Mouse (Mus musculus): Measurements from ENCODE around the gene Gm49388. TPM values are rescaled to one million over a fixed set of nuclear protein-coding genes. Genes with fewer than 3 reads are reported as not detected.
A peak's percentile ranks its signal among the peaks of the same experiment; 100 is the strongest.

The Gm49388 gene
- total RNA-seq (2022): 1 to 10 TPM; 1.6 to 2.3 (median 2.1) TPM

DNA sequence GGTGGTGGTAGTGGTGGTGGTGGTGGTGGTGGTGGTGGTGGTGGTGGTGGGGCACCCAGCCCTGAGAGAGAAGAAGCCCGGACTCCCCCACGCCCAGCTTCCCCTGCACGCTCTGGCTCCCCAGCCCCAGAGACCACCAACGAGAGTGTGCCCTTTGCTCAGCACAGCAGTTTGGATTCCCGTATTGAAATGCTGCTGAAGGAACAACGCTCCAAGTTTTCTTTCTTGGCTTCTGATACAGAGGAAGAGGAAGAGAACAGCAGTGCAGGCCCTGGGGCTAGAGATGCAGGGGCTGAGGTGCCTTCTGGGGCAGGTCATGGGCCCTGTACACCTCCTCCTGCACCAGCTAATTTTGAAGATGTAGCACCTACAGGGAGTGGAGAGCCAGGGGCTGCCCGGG, at the start of gene Gm49388:
TSS of gene Gm49388 (plus strand) at position 301 of the 400 bp plus-strand sequence.
- no peak for DNase-seq (ENCODE audit: low spot score in 2 of 2)

DNA sequence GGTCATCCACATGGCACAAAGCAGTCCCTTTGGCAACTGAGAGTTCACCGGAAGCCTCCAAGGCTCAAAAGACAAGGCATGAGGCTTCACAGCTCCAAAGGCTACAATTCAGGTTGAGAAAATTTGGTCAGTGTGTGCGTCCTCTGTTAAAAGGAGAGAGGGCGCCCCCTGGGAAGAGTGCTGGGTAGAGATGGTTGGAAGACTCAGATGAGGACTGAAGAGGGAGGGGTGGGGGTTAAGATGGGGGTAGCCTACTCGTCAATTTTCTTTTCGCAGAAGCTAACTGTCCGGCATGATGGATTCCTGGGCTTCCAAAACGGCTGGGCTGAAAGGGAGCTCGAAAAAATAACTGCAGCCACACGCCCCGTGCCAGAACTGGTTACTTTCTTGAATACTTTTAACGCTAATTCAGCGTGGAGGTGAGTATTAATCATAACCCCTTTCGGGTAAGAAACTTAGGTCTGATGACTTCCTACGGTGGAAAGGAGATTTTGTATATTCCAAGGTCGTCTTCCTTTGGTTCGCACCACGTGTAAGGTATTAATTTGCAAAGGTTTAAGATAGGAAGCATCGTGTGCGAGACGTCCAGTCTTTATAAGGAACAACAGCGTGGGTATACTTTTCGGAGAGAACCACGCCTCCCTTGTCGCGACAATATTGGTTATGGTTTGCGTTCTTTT, 40.9 kb upstream of the Gm49388 start, which contains the start of gene Fbxl19:
TSS of gene Fbxl19 (plus strand) at position 178 of the 680 bp plus-strand sequence.
- DNase-seq (ENCODE audit: low spot score in 2 of 2): peak; percentile 51 to 63

DNA sequence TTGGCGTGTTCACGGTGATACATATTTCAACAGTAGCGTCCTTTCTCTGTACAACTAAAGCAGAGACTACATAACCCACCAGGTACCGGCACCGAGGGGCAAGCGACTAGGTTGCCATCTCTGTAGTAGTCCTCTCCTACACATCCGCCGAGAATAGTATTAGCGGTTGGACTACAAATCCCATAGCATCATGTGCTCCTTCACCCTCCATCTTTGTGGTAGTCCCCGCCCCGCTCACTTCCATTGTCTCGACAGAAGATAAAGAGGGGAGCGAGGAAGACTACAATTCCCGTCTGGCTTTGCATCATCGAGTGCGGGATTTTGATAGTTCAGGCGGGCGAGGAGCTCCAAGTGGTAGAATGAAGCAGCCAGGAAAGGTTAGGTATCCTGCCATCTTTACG, 40.2 kb upstream of the Gm49388 start:
- DNase-seq (ENCODE audit: low spot score in 2 of 2): peak; percentile 88 to 90

DNA sequence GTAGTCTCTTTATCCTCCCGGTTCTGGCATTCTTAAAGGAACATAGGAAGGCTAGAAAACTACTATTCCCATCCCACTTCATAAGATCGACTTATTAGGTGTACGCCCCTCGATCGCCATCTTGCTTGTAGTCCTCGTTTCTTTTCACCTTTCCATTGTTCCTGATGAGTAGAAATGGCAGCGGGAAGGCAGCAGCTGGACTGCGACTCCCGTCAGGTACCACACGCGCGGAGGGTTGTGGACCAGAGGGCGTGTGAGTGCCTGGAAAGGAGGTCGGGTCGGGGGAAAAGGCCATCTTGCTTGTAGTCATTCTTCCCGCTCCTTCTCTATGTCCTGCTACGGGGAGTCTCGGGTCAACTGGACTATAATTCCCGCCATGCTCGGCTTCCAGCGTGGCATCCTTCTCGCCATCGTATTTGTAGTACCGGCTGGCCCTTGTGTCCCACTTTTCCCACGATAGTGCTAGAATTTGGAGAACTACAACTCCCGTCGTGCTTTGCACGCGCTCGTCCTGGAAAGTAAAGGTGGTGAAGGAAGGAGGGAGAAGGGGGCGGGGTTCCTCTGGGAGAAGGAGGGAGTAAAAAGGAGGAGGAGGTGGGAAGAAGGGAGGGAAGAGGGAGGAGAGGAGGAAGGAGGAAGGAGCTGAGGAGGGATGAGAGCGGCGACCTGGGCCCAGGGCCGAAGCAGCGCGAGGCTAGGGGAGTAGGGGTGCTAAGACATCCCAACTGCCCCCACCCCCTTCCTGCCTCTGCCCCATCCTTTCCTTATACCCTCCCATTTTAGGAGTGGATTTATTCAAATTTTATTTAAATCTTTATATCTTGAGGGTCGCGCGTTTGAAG, 39.5 kb upstream of the Gm49388 start:
- DNase-seq (ENCODE audit: low spot score in 2 of 2): peak; percentile 94 to 96

DNA sequence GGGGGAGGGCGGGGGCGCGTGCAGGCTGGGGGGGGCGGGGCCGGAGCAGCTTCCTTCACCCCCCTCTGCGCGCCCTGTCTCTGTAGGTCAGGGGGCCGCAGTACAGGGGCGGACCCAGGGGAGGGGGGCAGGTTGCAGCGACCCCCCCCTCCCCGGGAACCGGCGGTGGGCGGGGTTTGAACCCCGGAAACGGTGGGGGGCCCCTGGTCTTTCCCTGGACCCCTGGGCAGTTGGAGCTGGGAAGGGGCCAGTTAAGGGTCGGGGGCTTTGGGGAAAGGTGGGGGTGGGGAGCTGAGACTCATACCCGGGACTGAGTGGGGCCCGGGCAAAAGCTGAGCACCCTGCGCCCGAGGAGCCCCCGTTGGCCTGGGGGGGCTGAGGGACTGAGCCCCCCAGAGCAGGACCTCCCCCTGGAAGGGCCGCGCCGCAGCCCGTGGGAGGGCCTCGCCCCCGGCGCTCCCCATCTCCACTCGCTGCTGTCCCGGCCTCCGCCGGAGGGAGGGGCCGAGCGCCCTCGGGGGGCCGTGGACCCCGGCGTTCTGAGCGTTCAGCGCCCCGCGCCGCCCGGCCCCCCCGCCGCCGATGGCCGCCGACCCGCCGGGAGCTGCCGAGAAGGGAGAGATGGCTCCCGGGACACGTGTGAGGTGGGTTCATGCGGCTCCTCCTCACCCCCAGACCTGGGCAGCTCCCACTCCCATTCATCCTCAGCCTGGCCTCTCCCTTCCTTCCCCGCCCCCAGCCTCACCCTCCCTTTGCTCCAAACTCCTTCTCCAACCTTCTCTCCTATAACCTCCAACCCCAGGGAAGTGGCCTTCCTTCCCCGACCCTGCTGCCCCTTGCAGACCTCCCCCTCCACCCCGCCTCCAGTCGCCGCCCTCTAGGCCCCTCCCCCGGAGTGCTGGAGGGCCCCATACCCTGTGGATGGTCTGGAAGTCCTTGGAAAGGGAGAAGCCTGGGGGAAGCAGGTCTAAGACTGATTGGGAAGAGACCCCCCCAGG, 38.6 kb upstream of the Gm49388 start:
- DNase-seq (ENCODE audit: low spot score in 2 of 2): peak in 1 of 2 experiments; percentile 22

DNA sequence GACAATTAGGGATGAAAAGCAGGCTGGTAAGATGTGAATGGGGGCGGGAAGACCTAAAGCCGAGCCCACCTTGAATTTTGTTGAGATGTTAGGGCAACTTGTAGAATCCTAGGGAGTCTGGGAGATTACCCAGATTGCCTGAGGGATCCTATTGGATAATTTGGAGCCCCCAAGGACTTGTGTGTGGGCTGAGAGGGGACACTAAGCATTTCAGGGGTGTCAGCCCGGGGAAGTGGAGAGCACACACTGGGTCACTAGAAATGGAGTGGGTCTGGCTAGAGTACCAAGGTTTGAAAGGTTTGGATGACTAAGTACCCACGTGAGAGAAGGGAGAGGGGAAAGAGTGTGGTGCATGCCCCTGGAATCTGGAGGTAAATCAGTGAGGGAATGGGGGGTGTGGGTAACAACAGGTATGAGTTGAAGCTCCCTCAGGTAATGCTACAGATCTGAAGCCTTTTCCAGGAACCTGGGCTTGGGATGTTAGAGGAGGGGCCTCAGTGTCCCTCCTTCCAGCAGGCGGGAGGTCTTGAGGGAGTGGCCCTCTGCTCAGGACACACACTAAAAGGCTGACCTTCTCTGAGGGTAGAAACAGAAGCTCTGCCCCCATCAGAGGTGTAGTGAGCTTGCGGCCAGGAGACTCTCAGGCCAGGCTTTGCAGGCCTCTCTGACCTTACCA, 37.7 kb upstream of the Gm49388 start:
- no peak for DNase-seq (ENCODE audit: low spot score in 2 of 2)

DNA sequence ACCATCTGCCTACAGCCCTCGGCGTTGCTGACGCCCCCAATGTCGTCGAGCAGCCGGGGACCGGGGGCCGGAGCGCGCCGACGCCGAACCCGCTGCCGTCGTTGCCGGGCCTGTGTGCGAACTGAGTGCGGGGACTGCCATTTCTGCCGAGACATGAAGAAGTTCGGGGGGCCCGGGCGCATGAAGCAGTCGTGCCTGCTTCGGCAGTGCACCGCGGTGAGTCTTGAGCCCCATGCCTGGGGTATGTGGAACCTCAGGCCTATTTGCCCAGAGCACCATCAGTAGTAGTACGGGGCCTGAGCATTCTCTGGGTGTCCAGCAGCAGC, 37.2 kb upstream of the Gm49388 start:
- no peak for DNase-seq (ENCODE audit: low spot score in 2 of 2)

DNA sequence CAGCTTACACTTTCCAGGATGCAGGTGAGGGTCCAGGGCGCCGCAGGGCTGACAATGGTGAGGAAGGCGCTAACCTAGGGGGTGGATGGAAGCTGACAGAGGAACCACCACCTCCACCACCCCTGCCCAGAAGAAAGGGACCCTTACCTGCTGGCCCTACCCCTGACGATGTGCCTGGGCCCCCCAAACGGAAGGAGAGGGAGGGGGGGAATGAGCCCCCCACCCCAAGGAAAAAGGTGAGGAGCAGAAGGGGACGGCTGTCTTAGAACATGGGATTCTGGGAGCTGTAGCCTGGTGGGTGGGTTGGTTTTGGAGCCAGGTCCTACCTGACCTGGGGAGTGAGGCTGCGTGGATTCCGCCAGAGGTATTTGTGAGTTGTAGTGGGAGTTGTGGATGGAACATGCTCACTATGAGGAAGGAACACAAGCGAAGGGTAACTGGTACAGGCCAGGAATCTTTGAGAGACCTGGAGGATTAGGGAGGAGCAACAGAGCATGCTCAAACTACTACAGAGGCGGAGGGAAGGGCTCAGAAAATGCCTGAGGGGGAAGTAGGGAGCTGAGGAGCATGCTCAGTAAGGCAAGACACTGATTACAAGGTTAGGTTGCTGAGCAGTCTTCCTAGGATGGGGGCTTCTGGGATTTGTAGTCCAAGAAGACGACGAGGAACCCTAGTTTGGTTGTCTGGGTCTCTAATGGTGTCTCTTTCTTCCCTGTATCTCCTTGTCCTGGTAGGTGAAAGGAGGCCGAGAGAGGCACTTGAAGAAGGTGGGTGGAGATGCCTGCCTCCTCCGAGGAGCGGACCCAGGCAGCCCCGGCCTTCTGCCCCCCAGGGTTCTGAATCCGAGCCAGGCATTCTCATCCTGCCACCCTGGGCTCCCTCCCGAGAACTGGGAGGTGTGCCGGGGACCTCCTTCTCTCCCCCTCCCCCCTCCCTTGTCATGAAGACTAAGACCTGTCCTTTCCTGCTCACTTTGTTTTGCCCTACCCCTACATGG, 35.0 kb upstream of the Gm49388 start:
- DNase-seq (ENCODE audit: low spot score in 2 of 2): no peak

DNA sequence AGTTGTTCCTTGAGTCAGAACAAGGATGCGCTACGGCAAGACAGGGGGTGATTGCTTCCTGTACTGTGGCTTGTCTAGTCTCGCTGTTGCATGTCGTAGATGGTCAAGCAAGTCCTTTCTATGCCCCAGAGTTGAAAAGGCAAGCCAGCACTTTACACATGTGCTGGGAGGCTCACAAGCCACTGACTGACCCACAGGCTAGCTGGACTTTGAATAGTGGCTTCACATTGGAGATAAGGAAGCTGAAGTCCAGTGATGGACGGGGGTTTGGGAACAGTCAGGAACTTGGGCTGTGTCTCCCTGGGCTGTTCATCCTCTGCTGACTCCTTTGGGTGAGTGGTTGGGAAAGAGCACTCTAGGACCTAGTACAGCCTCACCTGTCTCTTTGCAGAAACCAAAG, 33.8 kb upstream of the Gm49388 start:
- no peak for DNase-seq (ENCODE audit: low spot score in 2 of 2)

DNA sequence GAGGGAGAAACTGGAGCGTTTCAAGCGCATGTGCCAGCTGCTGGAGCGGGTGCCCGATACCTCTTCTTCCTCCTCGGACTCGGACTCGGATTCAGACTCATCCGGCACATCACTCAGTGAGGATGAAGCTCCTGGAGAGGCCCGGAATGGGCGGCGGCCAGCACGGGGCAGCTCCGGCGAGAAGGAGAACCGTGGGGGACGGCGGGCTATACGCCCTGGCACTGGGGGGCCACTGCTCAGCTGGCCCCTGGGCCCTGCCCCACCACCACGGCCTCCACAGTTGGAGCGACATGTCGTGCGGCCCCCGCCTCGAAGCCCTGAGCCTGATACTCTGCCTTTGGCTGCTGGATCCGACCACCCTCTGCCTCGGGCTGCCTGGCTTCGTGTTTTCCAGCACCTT, 33.3 kb upstream of the Gm49388 start:
- DNase-seq (ENCODE audit: low spot score in 2 of 2): no peak

DNA sequence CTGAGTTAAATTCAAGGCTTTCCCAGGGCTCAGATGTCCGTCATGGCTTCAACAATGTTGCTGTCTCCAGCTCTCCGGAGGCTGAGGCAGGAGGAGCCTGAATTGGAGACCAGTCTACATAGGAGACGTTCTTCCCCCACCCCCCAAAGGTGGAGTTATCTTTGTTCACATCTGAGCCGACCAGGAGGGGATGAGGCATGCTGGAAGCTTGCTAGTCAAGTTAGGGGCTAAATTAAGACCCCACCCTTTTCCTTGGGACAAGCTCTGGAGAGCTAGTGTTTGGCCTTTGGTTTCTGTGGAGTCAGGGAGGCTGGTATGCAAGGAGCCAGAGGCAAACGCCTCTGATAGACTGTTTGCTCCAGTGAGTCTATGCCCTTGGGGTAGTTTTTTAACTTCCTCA, 32.2 kb upstream of the Gm49388 start:
- DNase-seq (ENCODE audit: low spot score in 2 of 2): no peak

DNA sequence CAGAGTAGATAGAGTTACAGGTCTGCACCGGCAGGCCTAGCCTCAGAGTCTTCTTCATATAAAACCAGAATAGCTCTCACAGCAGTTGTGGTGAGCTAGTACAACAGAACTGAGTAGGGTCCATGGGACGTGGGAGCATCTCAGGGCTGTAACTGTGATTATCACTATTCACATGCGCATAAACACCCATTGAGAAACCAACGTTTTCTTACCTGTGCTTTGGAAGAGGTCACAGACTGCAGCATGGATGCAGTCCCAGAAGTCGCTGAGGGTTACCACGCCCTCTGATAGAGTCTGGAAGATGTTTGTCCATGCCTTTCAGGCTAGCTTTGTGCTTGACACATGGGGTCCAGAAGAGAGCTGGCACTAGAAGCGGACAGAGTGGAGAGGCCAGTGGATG, 31.7 kb upstream of the Gm49388 start:
- no peak for DNase-seq (ENCODE audit: low spot score in 2 of 2)

DNA sequence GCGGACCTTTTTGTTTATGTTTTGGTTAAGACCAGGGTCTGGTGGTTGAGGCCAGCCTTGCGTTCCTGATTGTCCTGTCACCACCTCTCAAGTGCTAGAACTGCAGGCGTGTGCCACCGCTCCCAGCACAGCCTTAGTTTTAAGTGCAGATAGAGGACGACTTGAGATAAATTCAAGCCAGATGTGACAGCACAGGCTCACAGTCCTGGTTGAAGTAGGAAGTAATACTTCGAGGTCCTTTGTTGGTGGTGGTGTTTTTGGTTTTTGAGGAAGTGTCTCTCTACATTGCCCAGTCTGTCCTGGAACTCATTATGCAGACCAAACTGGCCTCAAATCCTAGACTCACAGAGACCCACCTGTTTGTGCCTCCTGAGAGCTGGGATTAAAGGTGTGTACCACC, 25.7 kb upstream of the Gm49388 start:
- DNase-seq (ENCODE audit: low spot score in 2 of 2): no peak

DNA sequence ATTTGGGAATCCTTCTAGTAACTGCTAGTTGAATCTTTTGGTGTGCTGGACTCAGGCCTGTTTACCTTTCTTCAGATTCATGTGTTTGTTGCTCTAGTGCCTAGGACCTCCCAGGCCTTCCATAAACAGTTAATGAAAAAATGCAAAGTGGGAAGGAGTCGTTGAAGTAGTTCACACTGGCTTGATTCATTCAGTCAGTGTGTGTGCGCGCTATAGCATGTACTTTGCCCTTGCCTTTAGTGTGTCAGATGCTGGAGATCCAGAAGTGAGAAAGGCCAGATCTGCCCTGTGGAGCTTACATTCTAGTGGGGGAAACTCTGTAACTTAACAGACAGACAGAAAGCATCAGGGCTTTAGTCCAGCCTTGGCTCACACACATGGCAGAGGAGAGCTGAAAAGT, 24.9 kb upstream of the Gm49388 start:
- no peak for DNase-seq (ENCODE audit: low spot score in 2 of 2)

DNA sequence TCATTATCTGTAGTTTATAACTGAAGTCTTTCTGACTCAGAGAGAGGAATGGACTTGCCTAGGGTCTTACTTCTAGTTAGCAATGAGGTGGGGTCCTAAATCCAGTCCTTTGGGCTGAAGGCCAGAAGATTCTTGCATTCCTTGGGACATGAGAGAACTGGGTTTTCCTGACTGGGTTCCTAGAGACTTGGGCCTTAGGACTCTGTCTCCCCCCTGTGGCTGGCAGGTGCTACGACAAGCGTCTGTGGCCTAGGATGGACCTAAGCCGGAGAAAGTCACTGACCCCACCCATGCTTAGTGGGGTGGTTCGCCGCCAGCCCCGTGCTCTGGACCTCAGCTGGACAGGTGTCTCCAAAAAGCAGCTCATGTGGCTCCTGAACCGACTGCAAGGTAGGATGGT, 24.4 kb upstream of the Gm49388 start:
- DNase-seq (ENCODE audit: low spot score in 2 of 2): no peak

DNA sequence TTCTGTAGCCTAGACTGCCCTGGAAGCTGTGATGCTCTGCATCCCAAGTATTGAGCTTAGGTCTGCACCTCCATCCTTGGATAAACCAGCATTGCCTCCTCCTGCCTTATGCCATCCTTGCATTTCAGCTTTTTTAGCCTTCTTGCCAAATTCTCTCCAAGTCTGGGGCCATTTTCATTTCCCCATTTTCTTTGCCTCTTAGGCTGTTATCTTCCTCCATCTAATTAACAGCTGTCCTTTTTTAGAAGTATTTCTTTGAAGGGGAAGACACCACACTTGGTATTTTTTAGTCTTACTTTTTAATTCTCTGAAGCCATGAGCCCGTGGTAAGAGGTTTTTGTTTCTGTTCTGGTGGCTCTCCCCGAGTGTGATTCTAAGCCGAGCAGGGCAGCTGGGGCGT, 21.8 kb upstream of the Gm49388 start:
- no peak for DNase-seq (ENCODE audit: low spot score in 2 of 2)

DNA sequence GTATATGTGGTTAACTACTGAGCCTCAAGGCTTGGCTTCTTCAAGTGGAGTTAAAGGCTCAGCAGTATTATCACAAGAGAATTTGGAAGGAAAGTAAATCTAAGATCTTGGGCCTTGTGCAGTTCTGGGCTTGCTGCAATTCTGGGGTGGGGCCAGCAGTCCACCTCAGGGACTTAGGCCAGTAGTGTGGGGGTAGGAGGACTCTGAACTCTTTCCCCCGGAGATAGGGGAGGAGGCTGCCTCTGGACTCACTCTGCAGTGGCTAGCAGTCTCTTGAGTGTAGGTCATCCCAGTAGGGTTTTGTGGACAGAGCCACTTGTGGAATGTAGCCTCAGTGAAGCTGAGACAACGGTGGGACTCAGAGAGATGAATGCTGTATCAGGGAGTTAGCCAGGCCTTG, 19.7 kb upstream of the Gm49388 start:
- no peak for DNase-seq (ENCODE audit: low spot score in 2 of 2)

DNA sequence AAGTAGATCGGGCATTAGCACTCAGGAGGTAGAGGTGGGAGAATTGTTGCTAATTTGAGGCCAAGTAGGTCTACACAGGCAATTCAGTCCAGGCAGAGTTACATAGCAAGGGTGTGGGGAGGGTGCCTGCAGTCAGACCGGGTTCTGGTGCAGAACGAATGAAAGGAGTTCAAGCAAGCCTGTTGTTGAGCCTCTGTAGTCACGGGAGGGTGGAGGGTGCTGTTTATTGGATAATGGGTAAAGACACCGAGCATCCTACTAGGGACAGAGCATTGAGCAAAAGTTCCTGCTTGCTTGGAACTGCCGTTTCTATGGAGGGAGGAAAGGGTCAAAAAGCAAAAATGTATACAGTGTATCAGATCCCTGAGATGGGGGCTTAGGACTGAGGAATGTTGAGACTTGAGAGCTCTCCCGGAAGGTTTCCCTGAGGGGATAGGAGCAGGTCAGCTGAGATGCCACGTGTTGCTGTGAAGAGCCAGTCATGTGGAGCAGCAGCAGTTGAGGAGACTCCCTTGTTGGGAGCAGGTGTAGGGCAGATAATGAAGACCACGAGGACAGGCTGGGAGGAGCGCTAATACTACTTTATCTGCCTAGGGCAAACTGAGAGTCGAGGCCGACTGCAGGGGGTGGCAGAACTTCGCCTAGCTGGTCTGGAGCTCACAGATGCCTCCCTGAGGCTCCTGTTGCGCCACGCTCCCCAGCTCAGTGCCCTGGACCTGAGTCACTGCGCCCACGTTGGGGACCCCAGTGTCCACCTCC, 18.4 kb upstream of the Gm49388 start:
- no peak for DNase-seq (ENCODE audit: low spot score in 2 of 2)

DNA sequence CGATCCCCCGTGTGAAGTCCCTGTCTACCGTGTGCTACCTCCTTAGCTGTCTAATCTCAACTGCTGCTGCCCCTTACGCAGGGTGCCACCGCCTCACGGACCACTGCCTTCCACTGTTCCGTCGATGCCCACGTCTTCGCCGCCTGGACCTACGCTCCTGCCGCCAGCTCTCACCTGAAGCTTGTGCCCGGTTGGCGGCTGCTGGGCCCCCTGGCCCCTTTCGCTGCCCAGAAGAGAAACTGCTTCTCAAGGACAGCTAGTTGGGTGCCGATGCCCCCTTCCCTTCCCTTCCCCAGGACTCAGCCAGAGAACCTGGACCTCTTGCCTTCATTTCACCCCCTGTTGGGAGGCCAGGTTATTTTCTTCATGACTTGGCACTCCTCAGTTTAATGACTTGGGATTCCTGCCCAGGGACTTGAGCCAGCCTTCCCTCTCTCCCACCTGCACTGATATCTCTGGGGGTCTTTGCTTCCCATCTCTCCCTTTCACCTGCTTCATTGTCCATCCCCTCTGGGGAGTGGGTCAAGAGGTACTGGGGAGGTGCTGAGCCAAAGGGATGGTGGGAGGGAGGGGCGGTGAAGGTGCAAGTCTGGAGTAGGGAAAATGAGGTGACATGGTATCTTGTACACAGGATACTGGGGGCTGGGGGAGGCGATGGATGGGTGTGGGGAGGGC, 17.6 kb upstream of the Gm49388 start:
- no peak for DNase-seq (ENCODE audit: low spot score in 2 of 2)

Measured in gastrocnemius, adult 8-10 months (tissue).